22 mouse cellular contexts compared by ENCODE assay signal in genomic region chr2:102250101-102250500, GRCm38 (mm10).
"Had no signal": no experiment of that assay in that cellular context is flagged by ENCODE, and none has a peak within 500 bp of the region (broad histone marks: within the 10 kb centered on the region; RNA-seq: fewer than 3 reads in every experiment).

No protein-coding gene starts in this region.

- DNase-seq: forebrain, postnatal 0 days; gastrocnemius, postnatal 14 days; gastrocnemius, postnatal 36 days; heart, adult 11 months; heart, adult 2 months; heart, postnatal 14 days; heart, postnatal 36 days; kidney, adult 18-20 months; kidney, adult 8-10 months; kidney, postnatal 10 days; kidney, postnatal 25 days; kidney, postnatal 4 days; liver; liver, embryonic 13.5 days had no signal

- H3K4me3 ChIP-seq: heart, adult 2 months; heart, embryonic 13.5 days; heart, embryonic 15.5 days; hindbrain, embryonic 13.5 days; hindbrain, embryonic 15.5 days; left cerebral cortex, adult 2 months; limb, embryonic 10.5 days; limb, embryonic 12.5 days; liver, embryonic 13.5 days had no signal

- H3K27ac ChIP-seq: heart, adult 2 months; heart, embryonic 13.5 days; heart, embryonic 15.5 days; hindbrain, embryonic 13.5 days; hindbrain, embryonic 15.5 days; hindbrain, postnatal 0 days; left cerebral cortex, adult 2 months; limb, embryonic 10.5 days; limb, embryonic 12.5 days; liver, embryonic 13.5 days had no signal
